Mouse (Mus musculus): ENCODE measurements around the gene 4931414P19Rik. TPM values are rescaled to one million over a fixed set of nuclear protein-coding genes. Genes with fewer than 3 reads are reported as not detected.
"Not testable (repeated sequence)": the region's sequence is repeated elsewhere in the genome, so short reads cannot be mapped to it uniquely, and the experiment has no call there.

The 4931414P19Rik gene
- total and polyA plus RNA-seq, 3 experiments = 2.4 to 6.4 (median 5.9) TPM

DNA sequence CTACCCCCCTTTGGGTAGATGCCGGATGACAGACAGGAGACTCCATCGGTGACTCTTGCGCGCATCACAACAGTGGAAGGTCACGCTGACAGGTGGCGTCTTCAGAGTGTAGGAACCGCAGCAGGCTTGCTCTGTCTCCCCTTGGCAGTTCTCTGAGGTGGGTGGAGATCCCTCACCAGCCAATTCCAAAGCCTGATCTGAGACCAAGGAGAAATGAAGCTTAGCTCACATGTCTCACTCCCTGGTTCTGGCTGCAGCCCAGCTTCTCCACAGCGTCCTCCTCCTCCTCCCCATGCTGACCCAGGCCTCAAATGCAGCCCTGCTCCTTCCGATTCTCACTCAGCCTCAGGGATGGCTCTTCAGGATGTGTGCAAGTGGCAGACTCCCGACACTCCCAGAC is 19.2 kb upstream of the 4931414P19Rik start:
- Histone ChIP-seq H3K27ac (no peak overlapping the region), H3K79me2 (replicated peaks; ENCODE audit: control insufficient read depth, insufficient read depth, low read length) (no peaks in the 10 kb centered on the region), H3K4me3 (no peak overlapping the region), H3K36me3 (ENCODE audit: control insufficient read depth, insufficient read depth, low read length) (no peaks in the 10 kb centered on the region), H3K9ac (ENCODE audit: low read depth, low read length) (no peak overlapping the region), H3K27me3 (ENCODE audit: control insufficient read depth, insufficient read depth, low read length) (no peaks in the 10 kb centered on the region), H3K4me1 (ENCODE audit: control insufficient read depth, insufficient read depth, low read length) (no peaks in the 10 kb centered on the region)
- WGBS = 79% methylated on average over 10 of the region's 10 CpGs
- intact Hi-C loops (cut with DNase I) = no loop called here
- TF ChIP-seq EP300 (IDR thresholded peaks at IDR 0.05; ENCODE audit: insufficient read depth, low read depth, low read length) (no peak), CTCF (IDR thresholded peaks at IDR 0.05) (no peak), POLR2A (IDR thresholded peaks at IDR 0.05; ENCODE audit: insufficient read depth, low read depth, low read length) (no peak)
- DNase-seq = no peak

DNA sequence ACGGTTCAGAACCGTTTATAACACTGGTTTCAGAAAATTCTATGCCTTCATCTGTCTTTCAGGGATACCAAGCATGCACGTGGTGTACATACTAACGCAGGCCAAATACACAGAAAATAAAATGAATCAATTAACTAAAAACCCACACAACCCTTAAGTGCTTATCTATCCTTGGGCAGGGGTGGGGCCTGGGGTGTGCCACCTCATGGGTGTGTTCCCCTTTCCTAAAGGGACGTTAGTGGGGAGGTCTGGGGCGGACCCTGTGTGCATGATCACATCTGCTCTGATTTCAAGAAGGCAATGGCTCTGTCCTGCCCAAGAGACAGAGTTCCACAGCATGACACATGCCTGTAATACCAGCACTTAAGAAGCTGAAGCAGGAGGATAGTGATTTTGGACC is 17.5 kb upstream of the 4931414P19Rik start:
- no peaks in the 10 kb centered on the region for H3K79me2 ChIP-seq (replicated peaks; ENCODE audit: control insufficient read depth, insufficient read depth, low read length)
- no peak overlapping the region for H3K9ac ChIP-seq (ENCODE audit: low read depth, low read length)
- DNase-seq = no peak
- no peaks in the 10 kb centered on the region for H3K27me3 ChIP-seq (ENCODE audit: control insufficient read depth, insufficient read depth, low read length)
- WGBS = 85% methylated on average over 6 of the region's 6 CpGs
- no peak overlapping the region for H3K4me3 ChIP-seq
- TF ChIP-seq CTCF (IDR thresholded peaks at IDR 0.05) (no peak), EP300 (IDR thresholded peaks at IDR 0.05; ENCODE audit: insufficient read depth, low read depth, low read length) (no peak)
- H3K27ac ChIP-seq = no peak overlapping the region
- intact Hi-C loops (cut with DNase I) = no loop called here
- no peaks in the 10 kb centered on the region for H3K4me1 ChIP-seq (ENCODE audit: control insufficient read depth, insufficient read depth, low read length)
- H3K36me3 ChIP-seq (ENCODE audit: control insufficient read depth, insufficient read depth, low read length) = no peaks in the 10 kb centered on the region

DNA sequence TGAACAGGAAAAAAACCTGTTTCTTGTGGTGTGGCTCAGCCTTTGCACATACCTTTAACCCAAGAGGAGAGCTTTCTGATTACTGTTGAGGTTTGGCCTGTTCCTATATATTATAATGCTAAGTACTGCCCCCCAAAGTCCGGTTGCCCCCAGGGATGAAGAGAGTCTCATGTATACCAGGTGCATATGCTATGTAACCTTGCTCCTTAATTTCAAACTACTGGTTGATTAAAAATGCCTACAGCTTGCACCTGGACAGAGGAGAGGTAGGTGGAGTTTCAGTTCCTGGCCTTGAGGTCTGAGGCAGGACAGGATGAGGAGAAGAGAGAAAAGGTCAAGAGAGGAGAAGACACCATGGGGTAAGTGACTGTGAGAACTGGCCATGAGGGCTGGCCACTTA is 15.3 kb upstream of the 4931414P19Rik start, which contains the start of gene Psmb11:
Gene Psmb11, plus strand, starts transcription at position 301 of the 400 bp plus-strand sequence.
- DNase-seq = no peak
- H3K79me2 ChIP-seq (replicated peaks; ENCODE audit: control insufficient read depth, insufficient read depth, low read length) = no peaks in the 10 kb centered on the region
- TF ChIP-seq POLR2A (IDR thresholded peaks at IDR 0.05; ENCODE audit: insufficient read depth, low read depth, low read length) (no peak), CTCF (IDR thresholded peaks at IDR 0.05) (no peak), EP300 (IDR thresholded peaks at IDR 0.05; ENCODE audit: insufficient read depth, low read depth, low read length) (no peak)
- no peaks in the 10 kb centered on the region; the same call in 1 of the 2 replicates for H3K4me1 ChIP-seq (ENCODE audit: control insufficient read depth, insufficient read depth, low read length)
- H3K4me3 ChIP-seq = no peak within 1 kb of the TSS
- H3K27ac ChIP-seq = no peak within 1 kb of the TSS
- intact Hi-C loops (cut with DNase I) = no loop called here
- WGBS = 89% methylated on average over 1 of the region's 1 CpGs
- H3K27me3 ChIP-seq (ENCODE audit: control insufficient read depth, insufficient read depth, low read length) = no peaks in the 10 kb centered on the region
- no peak within 1 kb of the TSS for H3K9ac ChIP-seq (ENCODE audit: low read depth, low read length)
- H3K36me3 ChIP-seq (ENCODE audit: control insufficient read depth, insufficient read depth, low read length) = no peaks in the 10 kb centered on the region

DNA sequence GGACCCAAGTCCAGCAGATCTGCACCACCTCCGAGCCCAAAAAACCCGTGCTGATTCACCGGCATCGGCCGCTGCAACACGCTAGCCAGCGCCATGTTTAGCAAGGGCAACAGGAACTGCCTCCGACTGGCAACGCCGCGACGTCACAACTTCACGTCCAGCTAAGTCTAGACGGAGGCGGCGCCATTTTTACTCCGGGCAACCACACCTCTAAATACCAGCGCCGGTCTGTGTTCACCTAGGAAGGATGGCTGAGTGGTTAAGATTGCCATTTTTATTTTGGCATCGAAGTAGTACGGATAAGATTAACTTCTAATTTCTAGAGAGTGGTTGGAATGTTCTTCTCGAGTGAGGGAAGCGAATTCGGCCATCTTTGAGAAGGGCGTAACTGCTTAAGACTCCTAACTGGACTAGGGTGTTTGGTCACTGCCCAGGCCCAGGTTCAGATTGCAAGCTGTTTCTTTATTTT is 12.1 kb upstream of the 4931414P19Rik start, which contains the start of gene Psmb5:
Gene Psmb5, minus strand, starts transcription at position 126 of the 469 bp plus-strand sequence.
- H3K27me3 ChIP-seq (ENCODE audit: control insufficient read depth, insufficient read depth, low read length) = no peaks in the 10 kb centered on the region
- H3K79me2 ChIP-seq (replicated peaks; ENCODE audit: control insufficient read depth, insufficient read depth, low read length) = no peaks in the 10 kb centered on the region
- H3K9ac ChIP-seq (ENCODE audit: low read depth, low read length) = peak within 1 kb of the TSS; percentile 72
- H3K4me3 ChIP-seq = peak within 1 kb of the TSS; percentile 75
- WGBS = under 1% methylated on average over 25 of the region's 25 CpGs
- TF ChIP-seq POLR2A (IDR thresholded peaks at IDR 0.05; ENCODE audit: insufficient read depth, low read depth, low read length) (peak; percentile 52), CTCF (IDR thresholded peaks at IDR 0.05) (no peak)
- no peaks in the 10 kb centered on the region; the same call in 1 of the 2 replicates for H3K4me1 ChIP-seq (ENCODE audit: control insufficient read depth, insufficient read depth, low read length)
- H3K27ac ChIP-seq = peak within 1 kb of the TSS; percentile 72
- intact Hi-C loops (cut with DNase I) = no loop called here
- H3K36me3 ChIP-seq (ENCODE audit: control insufficient read depth, insufficient read depth, low read length) = no peaks in the 10 kb centered on the region
- peak; percentile 88 to 92 for DNase-seq

DNA sequence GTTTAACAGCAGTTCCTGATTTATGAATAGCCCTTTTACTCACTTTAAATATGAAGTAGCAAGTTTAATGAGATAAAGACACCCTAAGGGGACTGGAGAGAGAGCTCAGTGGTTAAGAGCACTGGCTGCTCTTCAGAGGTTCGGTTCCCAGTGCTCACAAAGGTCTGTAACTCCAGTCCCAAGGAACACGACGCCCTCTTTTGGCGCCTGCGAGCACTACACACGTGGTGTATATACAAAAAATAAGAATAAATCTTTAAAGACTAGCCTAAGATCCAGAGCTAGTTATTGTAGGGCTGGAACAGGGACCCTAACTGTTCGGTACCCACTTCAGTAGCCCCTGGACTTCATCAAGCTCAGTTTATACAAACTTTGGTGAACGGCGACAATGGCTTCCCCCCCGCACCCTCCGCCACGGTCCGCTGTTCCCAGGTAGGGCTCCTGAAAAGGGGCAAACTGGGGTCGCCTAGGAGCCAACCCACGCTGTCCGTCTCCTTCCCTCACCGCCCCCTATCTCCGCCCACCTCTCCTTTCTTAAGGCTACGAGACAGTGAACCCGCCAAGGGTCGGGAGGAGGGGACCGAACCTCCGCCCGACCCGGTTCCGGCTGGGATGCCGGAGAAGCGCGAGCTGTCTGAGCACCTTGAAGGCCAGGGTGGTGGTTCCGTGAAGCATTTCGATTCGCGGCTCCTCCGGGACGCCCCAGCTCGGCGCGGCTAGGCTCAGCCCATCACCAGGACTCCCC is 11.5 kb upstream of the 4931414P19Rik start:
- peak overlapping the region; percentile 72 for H3K27ac ChIP-seq
- no peaks in the 10 kb centered on the region for H3K27me3 ChIP-seq (ENCODE audit: control insufficient read depth, insufficient read depth, low read length)
- no peaks in the 10 kb centered on the region for H3K36me3 ChIP-seq (ENCODE audit: control insufficient read depth, insufficient read depth, low read length)
- peak overlapping the region; percentile 75 for H3K4me3 ChIP-seq
- no peaks in the 10 kb centered on the region; the same call in 1 of the 2 replicates for H3K4me1 ChIP-seq (ENCODE audit: control insufficient read depth, insufficient read depth, low read length)
- peak overlapping the region; percentile 72 for H3K9ac ChIP-seq (ENCODE audit: low read depth, low read length)
- intact Hi-C loops (cut with DNase I) = no loop called here
- TF ChIP-seq EP300 (IDR thresholded peaks at IDR 0.05; ENCODE audit: insufficient read depth, low read depth, low read length) (no peak), CTCF (IDR thresholded peaks at IDR 0.05) (peak; percentile 15; the same call in 1 of the 2 replicates)
- 2% methylated on average over 38 of the region's 38 CpGs for WGBS
- no peaks in the 10 kb centered on the region for H3K79me2 ChIP-seq (replicated peaks; ENCODE audit: control insufficient read depth, insufficient read depth, low read length)
- no peak for DNase-seq

DNA sequence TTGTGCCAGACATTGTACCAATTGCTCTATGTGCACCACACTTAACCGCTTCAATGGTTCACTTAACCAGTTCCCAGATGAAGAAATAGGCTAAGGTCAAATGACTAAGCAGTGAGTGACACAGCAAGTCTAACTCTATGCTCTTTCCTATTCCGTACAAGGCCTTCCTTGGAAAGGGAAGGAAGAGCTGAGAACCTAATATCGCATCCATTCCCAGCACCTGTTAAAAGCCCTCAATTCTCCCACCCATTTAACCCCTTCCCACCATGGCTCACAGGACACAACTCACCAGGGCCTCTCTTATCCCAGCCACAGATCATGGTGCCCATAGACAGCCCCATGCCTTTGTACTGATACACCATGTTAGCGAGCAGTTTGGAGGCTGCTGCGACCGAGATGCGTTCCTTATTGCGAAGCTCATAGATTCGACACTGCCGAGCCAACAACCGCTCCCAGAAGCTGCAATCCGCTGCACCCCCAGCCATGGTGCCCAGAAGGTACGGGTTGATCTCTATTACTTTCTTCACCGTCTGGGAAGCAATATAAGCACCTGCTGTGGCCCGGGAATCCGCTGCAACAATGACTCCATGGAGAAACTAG is 10.5 kb upstream of the 4931414P19Rik start:
- no peaks in the 10 kb centered on the region; the same call in 1 of the 2 replicates for H3K4me1 ChIP-seq (ENCODE audit: control insufficient read depth, insufficient read depth, low read length)
- intact Hi-C loops (cut with DNase I) = no loop called here
- WGBS = 94% methylated on average over 16 of the region's 16 CpGs
- no peak overlapping the region for H3K9ac ChIP-seq (ENCODE audit: low read depth, low read length)
- H3K36me3 ChIP-seq (ENCODE audit: control insufficient read depth, insufficient read depth, low read length) = no peaks in the 10 kb centered on the region
- no peaks in the 10 kb centered on the region for H3K79me2 ChIP-seq (replicated peaks; ENCODE audit: control insufficient read depth, insufficient read depth, low read length)
- H3K27me3 ChIP-seq (ENCODE audit: control insufficient read depth, insufficient read depth, low read length) = no peaks in the 10 kb centered on the region
- no peak overlapping the region for H3K4me3 ChIP-seq
- TF ChIP-seq POLR2A (IDR thresholded peaks at IDR 0.05; ENCODE audit: insufficient read depth, low read depth, low read length) (no peak), CTCF (IDR thresholded peaks at IDR 0.05) (no peak), EP300 (IDR thresholded peaks at IDR 0.05; ENCODE audit: insufficient read depth, low read depth, low read length) (no peak)
- no peak overlapping the region for H3K27ac ChIP-seq
- no peak for DNase-seq

DNA sequence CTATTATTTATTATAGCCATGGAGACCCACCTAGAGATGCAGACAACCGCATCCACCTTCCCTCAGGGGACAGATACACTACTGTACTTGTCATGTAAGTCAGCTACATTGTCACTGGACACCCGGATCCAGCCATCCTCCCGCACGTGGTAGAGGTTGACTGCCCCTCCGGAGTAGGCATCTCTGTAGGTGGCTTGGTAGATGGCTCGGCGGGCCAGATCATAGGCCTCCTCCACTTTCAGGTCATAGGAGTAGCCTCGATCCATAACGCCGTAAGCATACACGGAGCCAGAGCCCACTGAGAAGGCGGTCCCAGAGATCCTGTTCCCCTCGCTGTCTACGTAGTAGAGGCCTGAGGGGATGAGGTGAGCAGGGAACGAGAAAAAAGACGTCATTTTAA is 8.3 kb upstream of the 4931414P19Rik start:
- not testable (repeated sequence) for H3K36me3 ChIP-seq (ENCODE audit: control insufficient read depth, insufficient read depth, low read length); H3K9ac ChIP-seq (ENCODE audit: low read depth, low read length); H3K79me2 ChIP-seq (replicated peaks; ENCODE audit: control insufficient read depth, insufficient read depth, low read length); H3K27me3 ChIP-seq (ENCODE audit: control insufficient read depth, insufficient read depth, low read length); H3K27ac ChIP-seq; H3K4me1 ChIP-seq (ENCODE audit: control insufficient read depth, insufficient read depth, low read length); H3K4me3 ChIP-seq; DNase-seq
- WGBS = 94% methylated on average over 16 of the region's 16 CpGs
- intact Hi-C loops (cut with DNase I) = loop anchor here (5.0 kb wide), 1 partner anchor 47 kb away; no protein-coding TSS in a partner anchor

All from heart, adult 2 months (tissue).